ENCODE assay signal across 11 mouse cellular contexts in genomic region chr2:152572114-152572794, GRCm38 (mm10). TPM values are rescaled to one million over a fixed set of nuclear protein-coding genes. Genes with fewer than 3 reads are reported as not detected.
DNase-seq lines count a peak whose midpoint lies in the region; ATAC-seq and TF ChIP-seq lines count a peak whose summit lies in the region.
"Had no signal": no experiment of that assay in that cellular context is flagged by ENCODE, and none has a peak within 500 bp of the region (broad histone marks: within the 10 kb centered on the region; RNA-seq: fewer than 3 reads in every experiment).

Defb21 (plus strand) TSS chr2:152572744.

- no peaks in the 10 kb centered on the region for H3K36me3 ChIP-seq in liver, embryonic 12.5 days
- no peaks in the 10 kb centered on the region for H3K36me3 ChIP-seq in ES-E14 (ENCODE audit: control insufficient read depth, insufficient read depth, low read length, poor library complexity, severe bottlenecking)
- no peaks in the 10 kb centered on the region for H3K36me3 ChIP-seq in liver, postnatal 0 days (replicated peaks; ENCODE audit: insufficient read depth, low read length)

- H3K4me3 ChIP-seq in liver, embryonic 12.5 days = no peak within 1 kb of the TSS
- H3K4me3 ChIP-seq in ES-E14 (ENCODE audit: insufficient read depth in 1 of 2, low read depth in 1 of 2, low read length in 2 of 2, poor library complexity in 1 of 2, severe bottlenecking in 1 of 2) = no peak within 1 kb of the TSS
- no peak within 1 kb of the TSS for H3K4me3 ChIP-seq in liver, postnatal 0 days (ENCODE audit: low read depth, low read length)

- TF ChIP-seq EP300 in liver, postnatal 0 days (IDR thresholded peaks at IDR 0.05; ENCODE audit: low read depth) = no peak

- no peaks in the 10 kb centered on the region; the same call in 1 of the 2 replicates for H3K27me3 ChIP-seq in liver, embryonic 12.5 days (replicated peaks)
- no peaks in the 10 kb centered on the region; the same call in 1 of the 2 replicates for H3K27me3 ChIP-seq in liver, postnatal 0 days (ENCODE audit: insufficient read depth, low read length)

- DNase-seq in cerebellum, postnatal 14 days = peak; percentile 14 to 58
- DNase-seq in cerebellum, adult 9-10 months = no peak
- peak; percentile 26 for DNase-seq in liver
- peak; percentile 46 for DNase-seq in ES-E14 (ENCODE audit: low read depth, low spot score)
- DNase-seq in liver, postnatal 0 days = peak; percentile 45
- DNase-seq in ovary, postnatal 14 days (ENCODE audit: low spot score) = no peak
- no peak for DNase-seq in adrenal gland, adult 8-10 months
- DNase-seq: cerebellum, adult 11-12 months had no signal

- no peak within 1 kb of the TSS for H3K27ac ChIP-seq in liver, embryonic 12.5 days
- no peak within 1 kb of the TSS for H3K27ac ChIP-seq in ES-E14 (ENCODE audit: insufficient read depth, low read depth, low read length, poor library complexity, severe bottlenecking)
- H3K27ac ChIP-seq in liver, postnatal 0 days (ENCODE audit: low read depth) = no peak within 1 kb of the TSS

- TF ChIP-seq CTCF in liver, postnatal 0 days (IDR thresholded peaks at IDR 0.05; ENCODE audit: low read depth) = peak; percentile 54

- no peak within 1 kb of the TSS for H3K9ac ChIP-seq in liver, embryonic 12.5 days
- no peak within 1 kb of the TSS for H3K9ac ChIP-seq in ES-E14 (ENCODE audit: insufficient read depth, low read depth, low read length, poor library complexity, severe bottlenecking)
- no peak within 1 kb of the TSS for H3K9ac ChIP-seq in liver, postnatal 0 days (replicated peaks)

- in situ Hi-C loops in ES-E14 (cut with MboI; ENCODE audit: low sequenced_read_pairs in 2 of 2, unreplicated experiment in 2 of 2) = no loop called here

- H3K9me3 ChIP-seq in liver, embryonic 12.5 days (replicated peaks) = no peaks in the 10 kb centered on the region
- H3K9me3 ChIP-seq in ES-E14 (ENCODE audit: control insufficient read depth, insufficient read depth, low read depth, low read length) = no peaks in the 10 kb centered on the region
- H3K9me3 ChIP-seq in liver, postnatal 0 days (ENCODE audit: low read length) = no peaks in the 10 kb centered on the region

- no peak within 1 kb of the TSS for H3K4me2 ChIP-seq in liver, embryonic 12.5 days
- no peak within 1 kb of the TSS for H3K4me2 ChIP-seq in liver, postnatal 0 days (ENCODE audit: low read depth, low read length)

- no peak for ATAC-seq in liver, embryonic 12.5 days
- no peak for ATAC-seq in liver, postnatal 0 days

- no peaks in the 10 kb centered on the region for H3K4me1 ChIP-seq in liver, embryonic 12.5 days
- H3K4me1 ChIP-seq in ES-E14 (ENCODE audit: control insufficient read depth in 2 of 2, insufficient read depth in 2 of 2, low read length in 2 of 2, poor library complexity in 1 of 2) = no peaks in the 10 kb centered on the region
- no peaks in the 10 kb centered on the region for H3K4me1 ChIP-seq in liver, postnatal 0 days (ENCODE audit: insufficient read depth)

- 47% methylated on average over 11 of the region's 11 CpGs for WGBS in liver, embryonic 12.5 days (ENCODE audit: insufficient replicate concordance)
- 53% methylated on average over 11 of the region's 11 CpGs for WGBS in liver, postnatal 0 days (ENCODE audit: insufficient replicate concordance)

TF ChIP-seq in ES-E14, 5 proteins besides CTCF, POLR2A, EP300 and RAD21:
- TF ChIP-seq ZC3H11A (IDR thresholded peaks at IDR 0.05; ENCODE audit: borderline replicate concordance, low read depth, low read length) (no peak), CHD2 (IDR thresholded peaks at IDR 0.05; ENCODE audit: low read depth, low read length) (no peak), MAFK (IDR thresholded peaks at IDR 0.05; ENCODE audit: insufficient read depth, low read depth, low read length) (no peak), ZNF384 (IDR thresholded peaks at IDR 0.05; ENCODE audit: low read depth, low read length) (no peak), HCFC1 (IDR thresholded peaks at IDR 0.05; ENCODE audit: borderline replicate concordance, insufficient read depth, low read length) (no peak)

RNA-seq across cellular contexts. Expression of gene Defb21, which starts in this region (rescaled TPM):
- not detected in 2 replicates for polyA plus RNA-seq in liver, embryonic 12.5 days (2016; fragmentation: Nextera tagmentation; extraction: Ambion mirVana)
- not detected in 2 replicates for total RNA-seq in ES-E14 (2012; rRNA removed)
- polyA plus RNA-seq in liver, postnatal 0 days (2015; fragmentation: Nextera tagmentation; extraction: Ambion mirVana) = not detected in 2 replicates
- total RNA-seq in adrenal gland, adult 8-10 months (2022) = not detected
- total RNA-seq: hematopoietic stem cell, adult 5-6 weeks; left cerebral cortex, adult 18-20 months had no signal

Comparison
In these comparisons a context has a peak if more than half of its experiments do, and no peak if none do; other contexts are left out.
1. DNase-seq: peak in cerebellum, postnatal 14 days (2 of 2) and liver (single experiment); none in cerebellum, adult 9-10 months (single experiment), ovary, postnatal 14 days (single experiment) and adrenal gland, adult 8-10 months (single experiment).
2. Peak in DNase-seq in ES-E14; RNA of the gene not detected or under 1 TPM.
3. Peak in DNase-seq in liver, postnatal 0 days; RNA of the gene not detected or under 1 TPM.